9 mouse cellular contexts compared by ENCODE assay signal in the genomic region with DNA sequence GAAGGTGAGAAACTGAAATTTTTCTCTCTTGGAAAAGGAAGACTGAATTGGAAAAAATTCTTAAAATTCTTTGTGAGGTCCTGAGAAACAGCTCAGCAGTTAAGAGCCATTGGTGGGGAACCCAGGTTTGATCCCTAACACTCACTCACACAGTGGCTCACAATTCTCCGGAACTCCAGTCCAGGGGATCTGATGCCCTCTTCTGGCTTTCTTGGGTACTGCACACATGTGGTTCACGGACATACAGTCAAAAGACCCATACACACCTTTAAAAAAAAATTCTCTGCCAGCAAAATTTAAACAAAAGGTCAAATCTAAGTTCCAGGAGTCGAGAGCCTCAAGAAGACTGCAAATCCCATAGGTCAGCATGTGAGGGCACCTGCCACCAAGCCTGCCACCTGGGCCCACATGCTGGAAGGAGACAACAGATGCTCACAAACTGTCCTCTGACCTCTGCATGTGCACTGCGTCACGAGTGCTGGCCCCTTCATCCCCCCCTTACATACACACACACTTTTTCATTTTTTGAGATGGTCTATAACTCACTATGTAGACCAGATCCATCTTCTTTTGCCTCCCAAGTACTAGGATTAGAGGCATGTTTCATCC. TPM values are rescaled to one million over a fixed set of nuclear protein-coding genes. Genes with fewer than 3 reads are reported as not detected.
DNase-seq lines count a peak whose midpoint lies in the region; ATAC-seq lines count a peak whose summit lies in the region.
"Had no signal": no experiment of that assay in that cellular context is flagged by ENCODE, and none has a peak within 500 bp of the region (broad histone marks: within the 10 kb centered on the region; RNA-seq: fewer than 3 reads in every experiment).

No protein-coding gene starts in this region.

- H3K4me1 ChIP-seq in midbrain, embryonic 10.5 days: no peaks in the 10 kb centered on the region
- H3K4me1 ChIP-seq in midbrain, embryonic 13.5 days (replicated peaks): no peaks in the 10 kb centered on the region

- no peak overlapping the region for H3K9ac ChIP-seq in midbrain, embryonic 13.5 days (replicated peaks)

- H3K4me3 ChIP-seq in midbrain, embryonic 10.5 days: no peak overlapping the region
- no peak overlapping the region for H3K4me3 ChIP-seq in midbrain, embryonic 13.5 days (replicated peaks)

- H3K27ac ChIP-seq in midbrain, embryonic 10.5 days (replicated peaks): no peak overlapping the region
- no peak overlapping the region for H3K27ac ChIP-seq in midbrain, embryonic 13.5 days

- H3K9me3 ChIP-seq in midbrain, embryonic 10.5 days (replicated peaks): no peaks in the 10 kb centered on the region
- H3K9me3 ChIP-seq in midbrain, embryonic 13.5 days: no peaks in the 10 kb centered on the region

- WGBS in midbrain, embryonic 10.5 days: 75% methylated on average over 5 of the region's 5 CpGs
- 77% methylated on average over 5 of the region's 5 CpGs for WGBS in midbrain, embryonic 13.5 days

- DNase-seq in frontal cortex, postnatal 36 days (ENCODE audit: low spot score in 2 of 2): peak; percentile 31 to 49
- peak; percentile 51 for DNase-seq in midbrain, embryonic 10.5 days (ENCODE audit: low spot score)
- DNase-seq in adrenal gland, adult 2 months: peak; percentile 48
- DNase-seq in induced T-regulatory cell, adult 2 months (ENCODE audit: low read depth): peak; percentile 70
- peak; percentile 61 for DNase-seq in thymus, postnatal 25 days

- no peak overlapping the region for H3K4me2 ChIP-seq in midbrain, embryonic 13.5 days (replicated peaks)

- no peaks in the 10 kb centered on the region for H3K27me3 ChIP-seq in midbrain, embryonic 10.5 days (ENCODE audit: low read depth, poor library complexity, severe bottlenecking)
- H3K27me3 ChIP-seq in midbrain, embryonic 13.5 days: no peaks in the 10 kb centered on the region

- ATAC-seq in frontal cortex, adult (ENCODE audit: low TSS enrichment): no peak
- ATAC-seq in midbrain, embryonic 13.5 days: no peak
- peak; percentile 66 for ATAC-seq in megakaryocyte, adult 5-6 weeks (ENCODE audit: poor library complexity, severe bottlenecking)

- peaks cover 68% of the 10 kb centered on the region for H3K36me3 ChIP-seq in midbrain, embryonic 10.5 days
- peaks cover 22% of the 10 kb centered on the region for H3K36me3 ChIP-seq in midbrain, embryonic 13.5 days

RNA-seq across cellular contexts. Expression of a gene that starts 12.6 kb away (rescaled TPM):
- polyA plus RNA-seq in midbrain, embryonic 10.5 days (2016; fragmentation: Nextera tagmentation; extraction: Ambion mirVana): 3.7 and 4.1 TPM in 2 replicates
- 1.3 and 1.5 TPM in 2 replicates for polyA plus RNA-seq in midbrain, embryonic 13.5 days (2015; fragmentation: Nextera tagmentation; extraction: Ambion mirVana)
- 1 to 10 TPM; 2.2 TPM for total RNA-seq in adrenal gland, adult 2 months (2021)
- polyA plus RNA-seq in adrenal gland, adult 2 months (2012; rRNA removed): 3.5 and 4.9 TPM in 2 replicates
- 5.2 and 11.7 TPM in 2 replicates for total RNA-seq in megakaryocyte, adult 5-6 weeks (2015)
- 1.8 and 3.4 TPM in 2 replicates for total RNA-seq in megakaryocyte, adult 5-6 weeks (2017)

RNA-seq across cellular contexts. Expression of a gene that starts 22.2 kb away (rescaled TPM):
- 34.9 and 35.9 TPM in 2 replicates for polyA plus RNA-seq in midbrain, embryonic 10.5 days (2016; fragmentation: Nextera tagmentation; extraction: Ambion mirVana)
- 10.2 and 10.8 TPM in 2 replicates for polyA plus RNA-seq in midbrain, embryonic 13.5 days (2015; fragmentation: Nextera tagmentation; extraction: Ambion mirVana)
- total RNA-seq in adrenal gland, adult 2 months (2021): 1 to 10 TPM in 1 of 2 experiments, under 1 TPM in 1; 0.52 to 1.2 TPM
- 0.17 and 0.22 TPM in 2 replicates for polyA plus RNA-seq in adrenal gland, adult 2 months (2012; rRNA removed)
- 7.3 and 8.1 TPM in 2 replicates for total RNA-seq in megakaryocyte, adult 5-6 weeks (2015)
- total RNA-seq in megakaryocyte, adult 5-6 weeks (2017): 19.7 and 22.0 TPM in 2 replicates

RNA-seq across cellular contexts. Expression of a gene that starts 22.3 kb away (rescaled TPM):
- polyA plus RNA-seq in midbrain, embryonic 10.5 days (2016; fragmentation: Nextera tagmentation; extraction: Ambion mirVana): 10.4 and 11.1 TPM in 2 replicates
- 14.8 and 15.5 TPM in 2 replicates for polyA plus RNA-seq in midbrain, embryonic 13.5 days (2015; fragmentation: Nextera tagmentation; extraction: Ambion mirVana)
- total RNA-seq in adrenal gland, adult 2 months (2021): 10 to 100 TPM; 12.4 to 14.5 TPM
- polyA plus RNA-seq in adrenal gland, adult 2 months (2012; rRNA removed): 2.2 and 5.9 TPM in 2 replicates
- 20.0 and 24.7 TPM in 2 replicates for total RNA-seq in megakaryocyte, adult 5-6 weeks (2015)
- total RNA-seq in megakaryocyte, adult 5-6 weeks (2017): 9.9 and 11.8 TPM in 2 replicates

RNA-seq across cellular contexts. Expression of a gene that starts 48.6 kb away (rescaled TPM):
- not detected in 2 replicates for polyA plus RNA-seq in midbrain, embryonic 10.5 days (2016; fragmentation: Nextera tagmentation; extraction: Ambion mirVana)
- not detected in 2 replicates for polyA plus RNA-seq in midbrain, embryonic 13.5 days (2015; fragmentation: Nextera tagmentation; extraction: Ambion mirVana)
- total RNA-seq in adrenal gland, adult 2 months (2021): not detected
- polyA plus RNA-seq in adrenal gland, adult 2 months (2012; rRNA removed): not detected in 2 replicates
- not detected in 2 replicates for total RNA-seq in megakaryocyte, adult 5-6 weeks (2015)
- total RNA-seq in megakaryocyte, adult 5-6 weeks (2017): not detected in 2 replicates
- total RNA-seq: layer of hippocampus, adult 18-20 months had no signal

RNA-seq across cellular contexts. Expression of a gene that starts 59.1 kb away (rescaled TPM):
- polyA plus RNA-seq in midbrain, embryonic 10.5 days (2016; fragmentation: Nextera tagmentation; extraction: Ambion mirVana): 8.3 and 8.6 TPM in 2 replicates
- polyA plus RNA-seq in midbrain, embryonic 13.5 days (2015; fragmentation: Nextera tagmentation; extraction: Ambion mirVana): 7.2 and 7.9 TPM in 2 replicates
- 10 to 100 TPM in 1 of 2 experiments, 1 to 10 TPM in 1; 9.5 to 16.8 TPM for total RNA-seq in adrenal gland, adult 2 months (2021)
- 20.7 and 27.7 TPM in 2 replicates for polyA plus RNA-seq in adrenal gland, adult 2 months (2012; rRNA removed)
- 52.7 and 55.5 TPM in 2 replicates for total RNA-seq in megakaryocyte, adult 5-6 weeks (2015)
- 45.4 and 57.0 TPM in 2 replicates for total RNA-seq in megakaryocyte, adult 5-6 weeks (2017)
